ENCODE assay signal across 8 mouse cellular contexts in the genomic region with DNA sequence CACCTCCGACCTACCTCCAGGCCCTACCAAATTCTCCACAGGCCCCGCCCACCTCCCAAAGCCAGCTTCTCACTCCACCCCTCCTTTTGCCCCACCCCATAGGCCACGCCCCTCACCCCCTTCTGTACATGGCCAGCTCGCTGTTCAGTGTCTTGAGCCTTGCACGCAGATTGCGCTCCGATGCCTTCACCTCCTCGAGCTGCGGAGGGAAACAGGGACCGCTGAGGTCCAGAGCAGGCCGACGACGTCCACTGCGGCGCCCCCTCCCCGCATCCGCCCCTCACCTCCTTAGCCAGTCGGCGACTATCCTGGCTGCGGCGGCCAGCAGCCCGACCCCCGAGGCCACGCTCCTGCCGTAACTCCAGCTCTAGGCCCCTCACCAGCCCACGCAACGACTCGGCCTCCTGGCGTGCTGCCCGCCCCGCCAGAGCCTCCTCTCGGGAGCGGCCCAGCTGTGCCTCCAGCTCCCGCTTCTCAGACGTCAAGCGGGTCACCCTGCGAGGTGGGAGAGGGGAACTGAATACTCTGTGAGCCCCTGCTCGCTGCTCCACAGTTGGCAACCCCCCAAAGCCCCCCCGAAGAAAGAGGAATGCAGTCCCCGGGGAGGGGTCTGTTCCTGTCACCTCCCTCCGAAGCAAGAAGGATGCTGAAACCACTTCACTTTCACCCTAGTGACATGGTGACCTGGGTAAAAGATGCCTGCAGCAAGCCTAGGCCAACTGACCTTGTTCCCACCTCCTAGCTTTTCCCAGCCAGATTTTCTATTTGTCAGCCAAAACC. TPM values are rescaled to one million over a fixed set of nuclear protein-coding genes. Genes with fewer than 3 reads are reported as not detected.
DNase-seq lines count a peak whose midpoint lies in the region; ATAC-seq and TF ChIP-seq lines count a peak whose summit lies in the region.

No protein-coding gene starts in this region.

- H3K36me3 ChIP-seq in G1E (replicated peaks): peaks cover 71% of the 10 kb centered on the region
- peaks cover 29% of the 10 kb centered on the region for H3K36me3 ChIP-seq in embryonic facial prominence, embryonic 13.5 days
- H3K36me3 ChIP-seq in heart, embryonic 13.5 days: peaks cover 28% of the 10 kb centered on the region
- peaks cover 9% of the 10 kb centered on the region; the same call in 1 of the 2 replicates for H3K36me3 ChIP-seq in kidney, embryonic 15.5 days
- H3K36me3 ChIP-seq in lung, embryonic 14.5 days (ENCODE audit: insufficient read depth): peaks cover 9% of the 10 kb centered on the region; the same call in 1 of the 2 replicates
- H3K36me3 ChIP-seq in neural tube, embryonic 15.5 days: no peaks in the 10 kb centered on the region

- H3K27me3 ChIP-seq in G1E (ENCODE audit: insufficient read depth, low read length): no peaks in the 10 kb centered on the region
- H3K27me3 ChIP-seq in embryonic facial prominence, embryonic 13.5 days: peaks cover 11% of the 10 kb centered on the region
- peaks cover 25% of the 10 kb centered on the region for H3K27me3 ChIP-seq in heart, embryonic 13.5 days (replicated peaks)
- peaks cover 14% of the 10 kb centered on the region for H3K27me3 ChIP-seq in kidney, embryonic 15.5 days
- peaks cover 8% of the 10 kb centered on the region for H3K27me3 ChIP-seq in lung, embryonic 14.5 days (ENCODE audit: insufficient read depth, low read length)
- no peaks in the 10 kb centered on the region for H3K27me3 ChIP-seq in neural tube, embryonic 15.5 days (replicated peaks)

- no peak overlapping the region for H3K27ac ChIP-seq in bone marrow, adult 2 months (ENCODE audit: control insufficient read depth, insufficient read depth, low read depth, low read length, poor library complexity)
- H3K27ac ChIP-seq in embryonic facial prominence, embryonic 13.5 days: no peak overlapping the region
- no peak overlapping the region for H3K27ac ChIP-seq in heart, embryonic 13.5 days (replicated peaks)
- H3K27ac ChIP-seq in kidney, embryonic 15.5 days: peak overlapping the region; percentile 45; the same call in 1 of the 2 replicates
- H3K27ac ChIP-seq in lung, embryonic 14.5 days (ENCODE audit: low read depth): no peak overlapping the region
- H3K27ac ChIP-seq in neural tube, embryonic 15.5 days (replicated peaks): peak overlapping the region; percentile 49; the same call in 1 of the 2 replicates

- peak overlapping the region; percentile 81 for H3K4me2 ChIP-seq in embryonic facial prominence, embryonic 13.5 days
- H3K4me2 ChIP-seq in heart, embryonic 13.5 days: peak overlapping the region; percentile 80
- H3K4me2 ChIP-seq in kidney, embryonic 15.5 days: peak overlapping the region; percentile 92
- H3K4me2 ChIP-seq in lung, embryonic 14.5 days: peak overlapping the region; percentile 76
- H3K4me2 ChIP-seq in neural tube, embryonic 15.5 days: peak overlapping the region; percentile 89

- no peak for TF ChIP-seq CTCF in G1E (IDR thresholded peaks at IDR 0.05; ENCODE audit: low read depth, low read length)
- no peak for TF ChIP-seq CTCF in bone marrow, adult 2 months (IDR thresholded peaks at IDR 0.05; ENCODE audit: control insufficient read depth, insufficient read depth, low read length)
- no peak for TF ChIP-seq CTCF in lung, embryonic 14.5 days (IDR thresholded peaks at IDR 0.05; ENCODE audit: low read depth)

- WGBS in bone marrow, adult 2 months: 9% methylated on average over 41 of the region's 41 CpGs
- 1% methylated on average over 41 of the region's 41 CpGs for WGBS in embryonic facial prominence, embryonic 13.5 days
- 1% methylated on average over 41 of the region's 41 CpGs for WGBS in heart, embryonic 13.5 days
- 1% methylated on average over 41 of the region's 41 CpGs for WGBS in kidney, embryonic 15.5 days
- WGBS in lung, embryonic 14.5 days: 1% methylated on average over 41 of the region's 41 CpGs
- 1% methylated on average over 40 of the region's 41 CpGs for WGBS in neural tube, embryonic 15.5 days

- H3K4me3 ChIP-seq in G1E (ENCODE audit: low read depth, low read length): peak overlapping the region; percentile 46; the same call in 1 of the 2 replicates
- no peak overlapping the region for H3K4me3 ChIP-seq in bone marrow, adult 2 months (replicated peaks; ENCODE audit: control insufficient read depth, low read depth, low read length)
- peak overlapping the region; percentile 44 for H3K4me3 ChIP-seq in embryonic facial prominence, embryonic 13.5 days
- peak overlapping the region; percentile 52 for H3K4me3 ChIP-seq in heart, embryonic 13.5 days
- peak overlapping the region; percentile 49 for H3K4me3 ChIP-seq in kidney, embryonic 15.5 days (replicated peaks)
- H3K4me3 ChIP-seq in lung, embryonic 14.5 days (ENCODE audit: low read depth, low read length): peak overlapping the region; percentile 37
- H3K4me3 ChIP-seq in neural tube, embryonic 15.5 days (replicated peaks): peak overlapping the region; percentile 56

- H3K9ac ChIP-seq in embryonic facial prominence, embryonic 13.5 days: peak overlapping the region; percentile 74
- H3K9ac ChIP-seq in heart, embryonic 13.5 days: peak overlapping the region; percentile 78
- H3K9ac ChIP-seq in kidney, embryonic 15.5 days: peak overlapping the region; percentile 54
- H3K9ac ChIP-seq in lung, embryonic 14.5 days: peak overlapping the region; percentile 50
- H3K9ac ChIP-seq in neural tube, embryonic 15.5 days (replicated peaks): peak overlapping the region; percentile 57

- peak; percentile 17; the same call in 1 of the 2 replicates for TF ChIP-seq POLR2A in bone marrow, adult 2 months (IDR thresholded peaks at IDR 0.05; ENCODE audit: borderline replicate concordance, control insufficient read depth, low read depth, low read length)

- no peaks in the 10 kb centered on the region for H3K9me3 ChIP-seq in G1E (replicated peaks)
- H3K9me3 ChIP-seq in embryonic facial prominence, embryonic 13.5 days: no peaks in the 10 kb centered on the region
- no peaks in the 10 kb centered on the region for H3K9me3 ChIP-seq in heart, embryonic 13.5 days
- H3K9me3 ChIP-seq in kidney, embryonic 15.5 days (replicated peaks): no peaks in the 10 kb centered on the region
- H3K9me3 ChIP-seq in lung, embryonic 14.5 days (ENCODE audit: low read depth, low read length): no peaks in the 10 kb centered on the region
- no peaks in the 10 kb centered on the region for H3K9me3 ChIP-seq in neural tube, embryonic 15.5 days (replicated peaks)

- peak; percentile 32 for DNase-seq in G1E (ENCODE audit: low spot score)
- peak; percentile 69 for DNase-seq in lung, embryonic 14.5 days
- peak; percentile 65 for DNase-seq in urinary bladder, postnatal 25 days (ENCODE audit: low spot score)

- peak; percentile 41; the same call in 1 of the 2 replicates for ATAC-seq in G1E (ENCODE audit: extremely low read depth, insufficient number of reproducible peaks, low FRiP score, poor library complexity, severe bottlenecking)
- ATAC-seq in embryonic facial prominence, embryonic 13.5 days (ENCODE audit: insufficient number of reproducible peaks, insufficient read depth, low FRiP score, low TSS enrichment, low read depth): peak; percentile 27; the same call in 1 of the 2 replicates
- ATAC-seq in heart, embryonic 13.5 days (ENCODE audit: extremely low read depth, insufficient number of reproducible peaks, low FRiP score, low TSS enrichment): peak; percentile 26; the same call in 1 of the 2 replicates
- ATAC-seq in kidney, embryonic 15.5 days (replicated peaks; ENCODE audit: low FRiP score): peak; percentile 55
- peak; percentile 60 for ATAC-seq in lung, embryonic 14.5 days (ENCODE audit: insufficient read depth)
- ATAC-seq in neural tube, embryonic 15.5 days (ENCODE audit: low FRiP score): peak; percentile 49

- H3K4me1 ChIP-seq in G1E (ENCODE audit: insufficient read depth, low read depth, low read length): peaks cover 18% of the 10 kb centered on the region
- no peaks in the 10 kb centered on the region; the same call in 1 of the 2 replicates for H3K4me1 ChIP-seq in bone marrow, adult 2 months (ENCODE audit: control insufficient read depth, insufficient read depth, low read length)
- peaks cover 25% of the 10 kb centered on the region for H3K4me1 ChIP-seq in embryonic facial prominence, embryonic 13.5 days
- H3K4me1 ChIP-seq in heart, embryonic 13.5 days: peaks cover 23% of the 10 kb centered on the region
- peaks cover 22% of the 10 kb centered on the region for H3K4me1 ChIP-seq in kidney, embryonic 15.5 days
- H3K4me1 ChIP-seq in lung, embryonic 14.5 days (ENCODE audit: insufficient read depth): peaks cover 9% of the 10 kb centered on the region
- H3K4me1 ChIP-seq in neural tube, embryonic 15.5 days: peaks cover 31% of the 10 kb centered on the region

RNA-seq across cellular contexts. Expression of gene Ccdc61, which starts 16.4 kb away (rescaled TPM):
- 2.1 and 9.6 TPM in 2 replicates for total RNA-seq in G1E (2014; fragmentation: Nextera tagmentation)
- total RNA-seq in G1E (2017): 5.1 and 9.4 TPM in 2 replicates
- polyA plus RNA-seq in G1E (2012): 47.9 and 61.1 TPM in 2 replicates
- 18.7 and 40.4 TPM in 2 replicates for polyA plus RNA-seq in bone marrow, adult 2 months (2011; ENCODE audit: insufficient read depth, insufficient read length, low replicate concordance, missing spikeins)
- 26.3 and 35.6 TPM in 2 replicates for polyA plus RNA-seq in embryonic facial prominence, embryonic 13.5 days (2015; fragmentation: Nextera tagmentation; extraction: Ambion mirVana)
- polyA plus RNA-seq in heart, embryonic 13.5 days (2015; fragmentation: Nextera tagmentation; extraction: Ambion mirVana): 18.2 and 23.0 TPM in 2 replicates
- polyA plus RNA-seq in kidney, embryonic 15.5 days (2015; fragmentation: Nextera tagmentation; extraction: Ambion mirVana): 27.7 and 28.9 TPM in 2 replicates
- polyA plus RNA-seq in lung, embryonic 14.5 days (2014; fragmentation: Nextera tagmentation; extraction: Ambion mirVana): 20.4 and 24.7 TPM in 2 replicates
- 29.9 and 31.9 TPM in 2 replicates for polyA plus RNA-seq in neural tube, embryonic 15.5 days (2015; fragmentation: Nextera tagmentation; extraction: Ambion mirVana)

RNA-seq across cellular contexts. Expression of gene Pglyrp1, which starts 22.7 kb away (rescaled TPM):
- total RNA-seq in G1E (2014; fragmentation: Nextera tagmentation) (not detected in 2 replicates), G1E (2017) (not detected in 2 replicates)
- not detected in 2 replicates for polyA plus RNA-seq in G1E (2012)
- 72.2 and 201 TPM in 2 replicates for polyA plus RNA-seq in bone marrow, adult 2 months (2011; ENCODE audit: insufficient read depth, insufficient read length, low replicate concordance, missing spikeins)
- 0.76 and 2.9 TPM in 2 replicates for polyA plus RNA-seq in embryonic facial prominence, embryonic 13.5 days (2015; fragmentation: Nextera tagmentation; extraction: Ambion mirVana)
- polyA plus RNA-seq in heart, embryonic 13.5 days (2015; fragmentation: Nextera tagmentation; extraction: Ambion mirVana): 0.82 and 1.2 TPM in 2 replicates
- polyA plus RNA-seq in kidney, embryonic 15.5 days (2015; fragmentation: Nextera tagmentation; extraction: Ambion mirVana): 2.3 and 4.8 TPM in 2 replicates
- polyA plus RNA-seq in lung, embryonic 14.5 days (2014; fragmentation: Nextera tagmentation; extraction: Ambion mirVana): 2.5 and 2.6 TPM in 2 replicates
- polyA plus RNA-seq in neural tube, embryonic 15.5 days (2015; fragmentation: Nextera tagmentation; extraction: Ambion mirVana): 19.2 and 26.6 TPM in 2 replicates

RNA-seq across cellular contexts. Expression of gene Nova2, which starts 31.8 kb away (rescaled TPM):
- total RNA-seq in G1E (2014; fragmentation: Nextera tagmentation) (not detected in 2 replicates), G1E (2017) (under 0.01 and 0.05 TPM in 2 replicates)
- polyA plus RNA-seq in G1E (2012): not detected in 2 replicates
- 0.16 and 0.35 TPM in 2 replicates for polyA plus RNA-seq in bone marrow, adult 2 months (2011; ENCODE audit: insufficient read depth, insufficient read length, low replicate concordance, missing spikeins)
- 0.62 and 0.65 TPM in 2 replicates for polyA plus RNA-seq in embryonic facial prominence, embryonic 13.5 days (2015; fragmentation: Nextera tagmentation; extraction: Ambion mirVana)
- polyA plus RNA-seq in heart, embryonic 13.5 days (2015; fragmentation: Nextera tagmentation; extraction: Ambion mirVana): 0.52 and 0.60 TPM in 2 replicates
- polyA plus RNA-seq in kidney, embryonic 15.5 days (2015; fragmentation: Nextera tagmentation; extraction: Ambion mirVana): 0.67 and 0.93 TPM in 2 replicates
- 1.2 TPM in 2 replicates for polyA plus RNA-seq in lung, embryonic 14.5 days (2014; fragmentation: Nextera tagmentation; extraction: Ambion mirVana)
- 9.4 and 10.6 TPM in 2 replicates for polyA plus RNA-seq in neural tube, embryonic 15.5 days (2015; fragmentation: Nextera tagmentation; extraction: Ambion mirVana)

RNA-seq across cellular contexts. Expression of gene Mill2, which starts 54.1 kb away (rescaled TPM):
- not detected in 2 replicates for total RNA-seq in G1E (2014; fragmentation: Nextera tagmentation)
- 0.06 and 0.11 TPM in 2 replicates for total RNA-seq in G1E (2017)
- polyA plus RNA-seq in G1E (2012): not detected in 2 replicates
- polyA plus RNA-seq in bone marrow, adult 2 months (2011; ENCODE audit: insufficient read depth, insufficient read length, low replicate concordance, missing spikeins): 1.5 and 3.6 TPM in 2 replicates
- polyA plus RNA-seq in embryonic facial prominence, embryonic 13.5 days (2015; fragmentation: Nextera tagmentation; extraction: Ambion mirVana): 0.38 and 0.39 TPM in 2 replicates
- polyA plus RNA-seq in heart, embryonic 13.5 days (2015; fragmentation: Nextera tagmentation; extraction: Ambion mirVana): 0.16 and 0.18 TPM in 2 replicates
- 0.76 and 1.2 TPM in 2 replicates for polyA plus RNA-seq in kidney, embryonic 15.5 days (2015; fragmentation: Nextera tagmentation; extraction: Ambion mirVana)
- polyA plus RNA-seq in lung, embryonic 14.5 days (2014; fragmentation: Nextera tagmentation; extraction: Ambion mirVana): 0.81 and 0.92 TPM in 2 replicates
- polyA plus RNA-seq in neural tube, embryonic 15.5 days (2015; fragmentation: Nextera tagmentation; extraction: Ambion mirVana): 0.51 and 0.70 TPM in 2 replicates

Comparison
In these comparisons a context has a peak if more than half of its experiments do, and no peak if none do; other contexts are left out.
1. H3K27ac ChIP-seq: peak in kidney, embryonic 15.5 days (single experiment) and neural tube, embryonic 15.5 days (single experiment); none in bone marrow, adult 2 months (single experiment), embryonic facial prominence, embryonic 13.5 days (single experiment), heart, embryonic 13.5 days (single experiment) and lung, embryonic 14.5 days (single experiment).
2. Peak in every context shown above with its lines, with median percentiles within 50 percentile points of each other: ATAC-seq, DNase-seq, H3K4me2 ChIP-seq and H3K9ac ChIP-seq.